Mouse (Mus musculus) heart, adult 8-10 months (tissue): Measurements from ENCODE around the gene Fbxl17. TPM values are rescaled to one million over a fixed set of nuclear protein-coding genes. Genes with fewer than 3 reads are reported as not detected.
A peak's percentile ranks its signal among the peaks of the same experiment; 100 is the strongest.

Experiments used
- DNase-seq: peaks from one replicate; pipeline ENCODE4 v3.0.0; 2022; ENCODE audit warnings: low spot score
- total RNA-seq, 4 experiments: library from RNA; stranded (reverse); gene quantifications; 2 replicates each; pipeline ENCODE4 v1.2.4; 2022

Gene Fbxl17
- total RNA-seq, 4 experiments from 2014 or later = 25.4 to 29.0 (median 28.2) TPM

- DNase-seq = no peak
These were observed 39.9 kb downstream of the Fbxl17 start for GRCm38 (mm10) chr17:63459712-63460495.

- no peak for DNase-seq
These were observed 41.8 kb downstream of the Fbxl17 start for GRCm38 (mm10) chr17:63458052-63458451.

GRCm38 (mm10) chr17:63451311-63452006, 48.4 kb downstream of the Fbxl17 start:
- no peak for DNase-seq

GRCm38 (mm10) chr17:63447691-63448090, 52.1 kb downstream of the Fbxl17 start:
- no peak for DNase-seq

GRCm38 (mm10) chr17:63446971-63447679, 52.7 kb downstream of the Fbxl17 start:
- no peak for DNase-seq

DNA sequence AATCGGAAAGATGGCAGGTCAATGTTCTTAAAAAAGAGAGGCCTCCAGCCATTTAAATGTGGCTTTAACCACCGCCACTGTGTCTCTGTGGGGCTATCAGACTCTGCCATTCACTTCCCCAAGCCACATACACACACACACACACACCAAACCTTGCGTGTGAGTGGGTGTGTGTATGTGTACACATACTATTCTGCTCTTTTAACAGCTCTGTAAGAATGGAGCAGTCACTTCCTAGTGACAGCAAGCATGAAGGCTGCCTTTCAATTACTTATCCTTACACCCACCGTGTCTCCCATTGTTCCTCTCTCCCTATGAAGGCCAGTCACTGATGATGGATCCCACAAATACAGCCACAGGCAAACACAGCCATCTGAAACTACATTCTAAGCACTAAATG, 54.6 kb downstream of the Fbxl17 start:
- no peak for DNase-seq

DNA sequence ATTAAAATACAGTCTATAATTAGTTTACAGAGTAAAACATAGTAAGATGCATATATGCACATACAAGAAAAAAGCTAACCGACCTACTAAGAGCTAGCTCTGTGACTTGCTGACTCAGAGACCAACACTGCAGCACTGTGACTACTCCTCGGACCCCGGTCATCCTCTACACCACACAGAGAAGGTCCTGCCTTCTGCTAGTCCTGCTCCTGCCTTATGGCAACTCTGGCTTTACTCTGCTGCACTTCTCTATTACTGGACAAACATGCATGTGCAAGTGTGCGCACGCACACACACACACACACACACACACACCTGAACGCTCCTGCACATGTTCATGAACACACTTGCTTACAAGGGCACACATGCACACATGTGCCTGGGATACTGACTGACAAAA, 62.4 kb downstream of the Fbxl17 start:
- DNase-seq = no peak

DNA sequence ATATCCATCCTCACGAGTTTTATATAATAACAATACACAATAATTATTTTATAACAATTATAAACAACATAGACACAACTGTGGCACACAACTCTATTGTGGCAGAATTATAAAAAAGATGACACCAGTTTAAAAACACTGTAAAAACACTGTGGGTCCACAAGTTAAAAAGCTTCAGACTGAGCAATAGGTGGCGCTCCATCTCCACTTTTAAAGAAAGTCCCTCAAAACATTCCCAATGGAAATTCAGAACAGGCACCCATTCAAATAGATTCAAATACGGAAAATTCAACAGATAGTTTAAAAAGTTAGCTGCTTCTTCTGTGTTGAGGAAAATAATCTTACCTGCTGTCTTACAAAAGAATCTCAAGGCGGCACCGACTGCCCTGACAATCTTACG, 65.7 kb downstream of the Fbxl17 start:
- peak; percentile 32 for DNase-seq

- DNase-seq = no peak
These were observed 68.2 kb downstream of the Fbxl17 start for GRCm38 (mm10) chr17:63431650-63432049.

DNA sequence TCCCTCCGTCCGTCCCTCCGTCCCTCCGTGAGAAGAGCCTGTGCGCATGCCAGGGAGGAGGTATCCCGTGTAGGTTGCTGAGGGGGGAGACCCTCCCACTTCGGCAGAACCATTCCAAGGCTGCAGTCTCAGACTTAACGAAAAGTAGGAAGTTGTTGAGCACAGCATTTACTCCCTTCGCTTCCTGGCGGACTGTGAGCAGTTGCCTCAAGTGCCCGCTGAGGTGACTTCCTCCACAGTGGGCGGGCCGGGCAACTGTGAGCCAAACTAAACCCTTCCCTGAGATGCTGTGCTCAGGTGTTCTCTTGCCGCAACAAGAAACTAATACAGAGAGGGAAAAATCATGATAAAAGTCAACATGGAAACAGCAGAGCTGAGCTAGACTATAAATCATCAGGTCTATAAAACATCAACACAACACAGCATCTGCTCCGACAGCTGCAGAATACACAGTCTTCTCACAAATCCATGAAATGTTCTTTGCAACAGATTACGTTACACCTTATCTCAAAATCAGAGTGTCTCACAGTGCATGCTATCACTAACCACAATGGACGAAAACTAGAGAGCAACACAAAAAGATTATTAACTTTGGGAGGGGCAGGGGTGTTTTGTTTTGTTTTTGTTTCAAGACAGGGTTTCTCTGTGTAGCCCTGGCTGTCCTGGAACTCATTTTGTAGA, 69.3 kb downstream of the Fbxl17 start:
- DNase-seq = no peak

DNA sequence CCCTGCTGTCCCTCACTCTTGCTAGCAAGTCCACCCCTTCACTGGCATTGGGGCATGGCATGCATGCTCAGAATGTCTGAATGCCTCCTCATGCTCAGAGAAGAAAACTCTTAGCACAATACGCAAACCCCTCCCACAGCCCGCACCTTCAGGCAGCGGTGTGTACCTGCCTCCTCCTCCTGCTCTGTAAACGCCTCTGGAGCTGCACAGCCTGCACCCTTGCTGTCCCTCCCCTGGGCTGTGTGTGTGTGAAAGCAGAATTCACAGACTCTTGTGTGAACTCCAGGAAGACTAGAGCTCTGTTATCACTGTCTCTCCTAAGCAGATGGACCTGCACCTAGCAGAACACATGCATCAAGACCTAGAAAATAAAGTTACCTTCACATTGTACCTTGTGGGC, 76.0 kb downstream of the Fbxl17 start:
- no peak for DNase-seq

GRCm38 (mm10) chr17:63422685-63423084, 77.1 kb downstream of the Fbxl17 start:
- DNase-seq = no peak

GRCm38 (mm10) chr17:63421864-63422263, 78.0 kb downstream of the Fbxl17 start:
- DNase-seq = no peak

DNA sequence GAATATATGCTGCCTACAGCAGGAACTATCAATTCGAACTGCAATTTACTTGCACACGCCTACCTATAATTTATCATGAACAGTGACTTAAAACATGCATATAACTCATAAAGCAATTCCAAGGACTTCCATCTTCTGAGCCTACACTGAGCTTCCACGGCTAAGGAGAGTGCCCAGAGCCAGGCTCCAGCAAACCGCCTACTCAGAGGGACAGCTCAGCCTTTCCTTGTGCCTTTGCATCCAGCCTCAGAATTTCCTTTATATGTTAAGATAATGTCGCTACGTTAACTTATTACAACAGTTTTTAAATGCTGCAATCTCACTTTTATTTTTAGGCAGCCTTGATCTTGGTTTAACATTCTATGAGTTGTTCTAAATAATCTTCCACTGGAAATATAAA, 80.3 kb downstream of the Fbxl17 start:
- no peak for DNase-seq

- DNase-seq = peak; percentile 41
These were observed 85.7 kb downstream of the Fbxl17 start for GRCm38 (mm10) chr17:63413973-63414580.

DNA sequence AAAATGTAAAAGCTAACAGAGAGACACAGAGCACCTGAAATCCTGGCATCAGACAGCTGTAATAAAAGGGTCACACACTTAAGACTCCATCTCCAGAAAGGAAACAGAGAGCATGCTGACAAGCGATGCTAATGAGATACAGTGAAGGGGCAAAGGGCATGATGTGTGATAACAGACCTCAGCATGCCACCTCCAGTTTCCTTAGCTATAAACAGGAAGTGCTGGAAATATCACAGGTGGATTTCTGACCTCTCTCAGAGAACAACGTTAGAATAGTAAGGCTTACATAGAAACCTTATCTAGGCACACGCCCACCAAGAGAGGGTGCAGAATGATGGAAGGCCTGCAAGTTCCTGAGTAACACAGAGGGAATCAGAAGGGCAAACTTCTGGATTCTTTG, 88.3 kb downstream of the Fbxl17 start:
- no peak for DNase-seq

GRCm38 (mm10) chr17:63410101-63410500, 89.7 kb downstream of the Fbxl17 start:
- no peak for DNase-seq

DNA sequence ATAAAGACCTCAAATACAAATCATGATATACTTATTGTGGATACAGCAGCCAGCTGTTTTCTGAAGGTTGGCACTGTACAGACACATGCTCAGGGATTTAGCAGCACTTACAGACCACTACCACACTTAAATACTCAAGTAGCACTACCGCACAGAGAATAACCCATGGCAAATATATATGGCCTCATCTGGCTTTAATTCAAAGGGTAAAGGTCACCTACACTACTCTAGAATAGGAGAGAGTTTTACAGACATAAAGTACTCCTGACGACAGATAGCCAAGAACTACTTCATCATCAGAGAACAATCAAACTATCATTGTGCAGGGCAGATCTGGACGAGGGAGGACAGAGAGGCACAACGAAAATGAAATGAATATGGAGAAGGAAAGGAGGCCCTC, 93.9 kb downstream of the Fbxl17 start:
- no peak for DNase-seq

DNA sequence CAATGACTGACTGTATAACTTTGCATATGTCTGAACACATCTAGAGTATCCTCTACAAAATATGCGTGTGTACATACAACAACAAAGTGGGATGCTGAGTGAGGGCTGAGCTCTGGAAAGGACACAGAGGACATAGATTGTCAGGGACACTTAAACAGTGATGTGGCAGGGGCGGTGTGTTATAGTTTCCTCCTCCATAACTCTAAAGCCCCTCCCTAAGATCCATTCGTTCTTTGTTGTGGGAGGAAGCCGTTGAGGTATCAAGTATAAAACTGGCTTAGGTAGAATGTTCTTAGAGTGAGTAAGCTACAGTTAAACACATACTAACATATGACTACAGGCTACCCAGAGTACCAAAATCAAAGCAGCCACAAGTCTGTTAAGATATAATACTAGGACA, 94.3 kb downstream of the Fbxl17 start:
- DNase-seq = no peak

DNA sequence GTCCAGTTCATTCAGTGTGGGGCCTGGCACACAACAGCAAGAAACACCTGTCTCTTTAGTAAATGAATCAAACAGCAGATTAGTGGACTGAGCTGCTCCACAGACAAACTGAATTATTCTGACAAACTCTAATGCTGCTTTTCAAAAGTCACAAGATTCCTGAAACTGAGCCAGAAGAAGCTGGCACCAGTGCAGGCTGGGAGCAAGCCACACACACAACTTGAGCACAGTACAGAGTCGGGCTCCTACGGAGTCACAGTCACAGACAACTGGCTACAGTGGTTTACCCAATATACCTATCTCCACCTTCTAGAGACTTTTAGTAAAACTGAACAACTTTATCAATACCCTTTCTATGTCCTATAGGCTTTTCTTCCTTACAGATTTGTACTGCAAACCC, 94.8 kb downstream of the Fbxl17 start:
- DNase-seq = no peak

DNA sequence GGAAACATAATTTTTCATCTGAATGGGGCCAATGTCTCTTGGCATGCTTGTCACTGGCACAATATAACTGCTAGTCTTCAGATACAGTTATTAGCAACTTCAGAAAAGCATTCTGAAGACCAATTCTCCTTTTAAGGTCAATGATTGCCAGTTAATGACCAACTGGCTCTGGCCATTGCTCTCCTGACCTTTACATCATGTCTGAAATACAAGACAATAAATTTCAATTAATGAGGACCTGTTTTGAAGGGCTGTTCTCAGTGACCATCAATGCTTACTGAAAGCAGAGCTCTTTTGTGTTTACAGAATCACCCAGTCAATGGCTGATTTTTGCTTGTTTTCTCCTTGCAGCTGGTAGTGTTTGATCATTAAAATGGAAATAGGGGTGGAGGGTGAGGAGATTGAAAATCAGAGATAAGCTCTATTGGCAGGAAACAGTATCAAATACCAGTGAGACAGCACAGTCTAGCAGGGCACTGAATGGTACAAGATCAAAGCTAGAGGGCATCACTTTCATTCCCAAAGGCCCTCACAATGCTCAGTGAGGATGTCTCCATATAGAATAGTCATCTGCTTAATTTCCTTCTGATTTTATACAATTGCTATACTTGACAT, 95.9 kb downstream of the Fbxl17 start:
- DNase-seq = no peak
